Mouse (Mus musculus) layer of hippocampus, postnatal 36 days (tissue): ENCODE data around the gene Cirbp. TPM values are rescaled to one million over a fixed set of nuclear protein-coding genes. Genes with fewer than 3 reads are reported as not detected.

Experiments used
- DNase-seq, 2 experiments: peaks; one replicate each; pipeline ENCODE4 v3.0.0; 2022
- total RNA-seq, 2 experiments: library from RNA; stranded (reverse); gene quantifications; 2 replicates each; pipeline ENCODE4 v1.2.3; 2021

The Cirbp gene
- total RNA-seq, 2 experiments from 2014 or later = 58.5 to 63.4 TPM

- no peak for DNase-seq
These were observed 14.4 kb upstream of the Cirbp start for GRCm38 (mm10) chr10:80151211-80152034.

DNA sequence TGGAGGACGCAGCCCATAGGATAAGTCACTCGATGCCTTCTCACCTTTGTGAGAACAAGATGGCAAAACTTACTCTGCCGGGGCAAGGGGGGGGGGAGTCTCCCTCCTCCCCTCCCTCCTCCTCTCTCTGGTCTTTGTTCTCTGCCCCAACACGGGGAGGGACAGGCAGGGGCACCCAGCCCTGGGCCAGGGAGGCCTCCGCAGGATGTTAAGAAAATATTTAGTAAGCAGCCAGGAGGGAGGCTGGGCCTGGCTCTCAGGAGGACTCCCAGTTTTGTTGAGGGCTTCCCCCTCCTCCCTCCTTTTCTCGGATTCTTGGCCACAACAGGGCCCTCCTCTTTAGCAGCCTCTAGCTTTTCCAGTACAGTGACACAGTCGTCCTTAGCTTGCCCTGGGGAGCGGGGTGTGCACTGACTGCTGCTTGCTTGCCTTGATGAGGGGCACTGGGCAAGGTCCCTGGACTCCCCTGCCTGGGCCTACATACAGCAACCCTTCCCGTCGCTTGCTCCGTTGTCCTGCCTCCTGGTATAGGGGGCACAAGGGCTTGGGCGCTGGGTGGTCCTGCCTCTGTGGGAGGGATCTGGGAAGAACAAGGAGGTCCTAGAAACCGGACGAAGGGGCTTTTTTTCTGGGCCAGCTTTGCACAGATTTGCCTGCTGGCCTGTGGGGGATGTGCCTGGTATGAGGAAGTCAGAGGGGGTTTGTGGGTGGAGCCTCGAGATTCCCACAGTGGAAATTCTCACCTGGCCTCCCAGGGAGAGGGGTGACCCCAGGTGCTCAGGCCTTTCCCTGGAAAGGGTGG is 13.5 kb upstream of the Cirbp start:
- DNase-seq = no peak

DNA sequence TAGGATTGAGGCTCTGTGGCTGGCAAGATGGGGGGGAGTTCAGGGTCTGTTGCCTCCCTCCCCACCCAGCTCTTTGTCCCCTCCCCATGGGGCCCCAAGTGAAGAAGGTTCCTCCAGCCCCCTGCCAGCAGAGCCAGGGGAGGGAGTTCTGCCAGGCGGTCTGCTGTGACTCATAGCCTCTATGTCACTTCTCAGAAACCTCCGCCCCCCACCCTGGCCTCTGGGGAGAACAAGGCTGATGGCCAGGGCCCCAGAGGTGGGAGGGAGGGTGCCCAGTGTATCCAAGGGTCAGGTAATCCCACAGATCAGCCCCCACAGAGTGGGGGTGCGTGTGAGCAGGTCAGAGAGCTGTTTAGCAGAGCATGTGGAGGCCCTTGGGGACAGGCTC is 12.9 kb upstream of the Cirbp start:
- DNase-seq = no peak

DNA sequence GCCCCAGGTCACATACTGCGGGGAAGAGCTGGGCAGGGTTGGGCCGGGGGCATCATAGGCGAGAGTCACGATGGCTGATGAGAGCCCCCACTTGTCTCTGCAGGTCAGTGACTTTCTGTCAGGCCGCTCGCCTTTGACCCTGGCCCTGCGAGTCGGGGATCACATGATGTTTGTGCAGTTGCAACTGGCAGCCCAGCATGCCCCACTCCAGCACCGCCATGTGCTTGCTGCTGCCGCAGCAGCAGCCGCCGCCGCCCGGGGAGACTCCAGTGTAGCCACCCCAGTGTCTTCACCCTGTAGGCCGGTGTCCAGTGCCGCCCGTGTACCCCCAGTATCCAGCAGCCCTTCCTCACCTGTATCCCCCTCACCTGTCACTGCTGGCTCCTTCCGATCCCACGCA is 12.1 kb upstream of the Cirbp start:
- DNase-seq = no peak

GRCm38 (mm10) chr10:80154384-80154783 is 11.4 kb upstream of the Cirbp start:
- no peak for DNase-seq

DNA sequence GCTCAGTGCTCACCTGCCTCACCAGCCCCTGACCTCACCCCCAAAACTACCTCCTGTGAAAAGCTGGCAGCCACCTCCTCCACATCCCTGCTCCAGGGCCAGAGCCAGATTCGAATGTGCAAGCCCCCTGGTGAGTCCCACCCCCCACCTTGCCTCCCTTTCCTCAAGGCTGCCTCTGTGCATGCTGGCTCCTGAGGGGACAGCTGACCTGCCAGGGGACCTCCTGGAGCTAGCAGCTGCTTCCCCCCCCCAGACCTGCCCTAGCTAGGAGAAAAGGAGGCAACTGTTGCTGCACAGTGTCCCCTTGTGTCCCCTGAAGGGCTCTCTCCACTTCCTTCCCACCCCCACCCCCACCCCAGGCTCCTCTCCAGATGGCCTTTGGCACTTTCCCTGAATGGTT is 10.5 kb upstream of the Cirbp start:
- DNase-seq = no peak

GRCm38 (mm10) chr10:80156002-80156751 is 9.6 kb upstream of the Cirbp start:
- DNase-seq = no peak

DNA sequence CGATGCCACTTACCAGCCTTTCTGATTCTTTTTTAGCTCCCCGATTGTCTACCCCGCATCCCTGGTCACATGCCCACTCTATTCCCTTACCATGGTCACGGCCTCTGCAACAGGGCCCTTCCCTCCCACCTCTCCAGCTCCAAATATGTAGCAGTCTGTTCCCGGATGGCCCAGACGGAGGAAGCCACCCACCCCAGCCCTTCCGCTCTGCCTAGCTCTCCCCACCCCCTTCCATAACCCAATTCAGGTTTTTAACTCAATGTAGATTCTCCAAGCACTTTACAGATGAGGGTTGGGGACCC is 9.1 kb upstream of the Cirbp start:
- DNase-seq = no peak

DNA sequence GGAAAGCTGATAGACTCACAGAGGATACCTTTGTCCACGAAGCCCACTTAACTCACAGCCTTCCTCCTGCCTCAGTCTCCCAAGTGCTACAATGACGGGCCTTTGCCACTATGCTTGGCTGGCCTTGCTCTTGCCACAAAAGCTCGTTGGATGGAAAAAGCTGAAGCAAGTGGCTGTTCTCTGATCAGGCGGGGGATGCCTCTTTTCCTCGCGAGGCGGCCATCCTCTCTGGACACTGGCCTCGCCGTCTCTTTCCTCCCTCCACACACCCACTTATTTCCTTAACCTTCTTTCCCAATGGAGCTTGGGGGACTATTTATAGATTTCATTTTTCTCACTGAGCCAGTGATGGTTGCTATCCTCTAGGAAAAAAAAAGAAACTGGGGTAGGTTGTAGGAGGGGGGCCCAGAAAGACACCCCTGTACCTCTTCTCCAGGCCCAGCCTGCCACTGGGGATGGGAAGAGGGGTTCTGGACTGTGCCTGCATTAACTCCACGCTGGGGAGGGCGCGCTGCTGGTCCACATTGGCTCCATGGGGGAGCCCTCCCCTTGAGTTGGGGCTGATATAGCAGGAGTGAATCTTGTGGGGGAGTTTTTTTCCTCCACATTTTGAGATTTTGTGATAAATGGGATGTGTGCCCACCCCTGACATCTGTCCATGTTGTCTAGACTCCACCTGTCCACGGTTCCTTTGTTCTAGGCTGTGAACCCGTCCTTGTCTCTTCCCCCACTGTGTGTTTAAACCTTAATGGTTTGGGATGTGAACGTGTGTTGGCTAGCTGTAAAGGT is 8.4 kb upstream of the Cirbp start:
- DNase-seq = no peak

DNA sequence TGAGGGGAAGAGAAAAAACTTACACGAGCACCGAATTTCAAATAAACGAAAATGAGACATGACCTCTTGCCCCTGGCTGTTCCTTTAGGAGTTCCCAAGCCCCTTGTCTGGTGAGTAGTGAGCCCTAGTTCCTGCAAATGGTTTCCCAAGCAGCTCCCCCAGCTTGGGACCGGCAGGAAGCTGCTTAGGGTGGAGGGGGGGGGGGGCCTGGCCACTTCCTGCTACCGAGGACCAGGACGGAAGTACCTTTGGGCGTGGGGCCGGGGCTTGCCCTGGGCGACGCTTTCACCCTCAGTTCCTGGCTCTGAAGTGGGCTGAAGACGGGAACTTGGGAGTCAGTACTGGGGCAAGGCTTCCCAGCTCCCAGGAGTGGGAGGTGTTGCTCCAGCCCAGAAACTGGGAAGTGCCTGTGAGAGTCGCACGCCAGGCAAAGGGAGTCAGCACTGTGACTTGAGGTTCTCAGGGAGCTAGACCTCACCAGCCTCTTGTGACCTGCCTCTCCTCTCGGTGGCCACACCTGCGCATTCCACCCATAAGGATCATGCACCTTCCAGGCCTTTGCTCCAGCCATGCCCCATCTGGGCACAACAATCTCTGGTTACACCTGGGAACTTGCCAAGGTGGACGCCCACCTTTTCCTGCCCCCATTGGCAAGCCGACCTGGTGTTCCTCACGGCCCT is 7.3 kb upstream of the Cirbp start:
- no peak for DNase-seq

GRCm38 (mm10) chr10:80159021-80159560 is 6.7 kb upstream of the Cirbp start:
- no peak for DNase-seq

- peak; percentile 99 for DNase-seq
These were observed 6.0 kb upstream of the Cirbp start for GRCm38 (mm10) chr10:80159561-80160454.

GRCm38 (mm10) chr10:80160455-80161371 is 5.1 kb upstream of the Cirbp start:
- DNase-seq = no peak

- no peak for DNase-seq
These were observed 4.1 kb upstream of the Cirbp start for GRCm38 (mm10) chr10:80161522-80162242.

DNA sequence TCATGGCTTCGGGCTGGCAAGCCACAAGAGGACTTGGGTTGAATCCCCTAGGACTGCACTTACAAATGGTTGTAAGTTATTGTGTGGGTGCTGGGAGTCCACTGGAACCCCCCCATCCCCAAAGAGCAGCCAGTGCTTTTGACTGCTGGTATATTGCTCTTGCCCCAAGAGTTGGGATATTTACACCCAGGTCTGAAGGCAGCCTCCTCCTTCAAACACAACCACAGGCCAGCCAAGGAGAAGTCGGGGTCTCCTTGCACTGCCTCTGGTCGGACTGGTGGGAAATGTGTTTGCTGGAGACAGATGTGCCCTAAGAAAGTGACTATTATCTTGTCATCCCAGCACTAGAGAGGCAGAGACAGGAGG is 3.6 kb upstream of the Cirbp start:
- DNase-seq = no peak

DNA sequence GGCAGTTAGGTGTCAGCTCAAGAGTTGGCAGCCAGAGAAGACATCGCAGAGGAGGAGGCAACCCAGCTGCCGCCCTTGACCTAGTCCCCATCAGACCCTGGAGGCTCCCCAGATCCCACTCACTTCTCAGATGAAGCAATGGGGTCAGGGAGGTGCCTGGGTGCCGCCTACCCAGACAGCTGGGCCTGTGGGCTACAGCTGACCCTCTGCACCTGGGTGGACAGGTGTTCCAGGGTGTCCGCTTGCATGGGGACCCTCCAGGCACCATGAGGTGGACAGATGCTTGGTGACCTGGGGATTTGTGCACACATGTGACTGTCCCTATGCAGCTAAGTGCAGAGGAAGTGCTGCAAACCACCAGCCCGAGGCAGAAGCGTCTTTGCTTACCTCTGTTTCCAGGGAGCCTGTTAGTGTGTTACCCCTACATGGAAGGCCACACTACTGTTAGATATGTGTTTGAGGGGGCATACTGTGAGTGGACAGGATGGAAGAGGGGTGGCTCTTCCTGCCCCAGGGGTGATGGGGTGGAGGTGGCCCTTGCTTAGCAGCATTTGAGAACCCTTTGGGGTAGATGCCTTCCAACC is 3.0 kb upstream of the Cirbp start:
- DNase-seq = no peak

DNA sequence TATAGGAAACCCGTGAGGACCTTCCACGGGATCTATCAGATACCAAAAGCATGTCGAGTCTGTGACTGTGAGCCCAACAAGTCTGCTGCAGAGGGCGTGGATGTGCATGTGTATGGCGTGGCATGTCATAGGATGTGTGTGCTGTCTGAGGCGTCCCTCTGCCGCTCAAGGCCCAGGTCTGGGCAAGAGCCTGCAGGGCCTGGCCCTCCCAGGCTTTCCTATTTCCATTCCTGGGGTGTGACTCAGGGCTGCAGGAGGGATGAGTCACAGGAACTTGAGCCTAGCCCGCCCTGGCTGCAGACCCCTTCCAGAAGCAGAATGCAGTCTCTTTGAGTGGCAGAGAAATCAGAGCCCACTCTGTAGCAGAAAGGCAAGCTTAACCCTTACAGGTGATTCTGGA is 2.1 kb upstream of the Cirbp start:
- no peak for DNase-seq
